Mouse (Mus musculus) thymus, adult 2 months (tissue): ENCODE data around the gene Ccdc86.

ENCODE experiments used
- CTCF ChIP-seq: fragments of 200-500 bp; IDR thresholded peaks from 2 replicates; pipeline ENCODE4 v1.5.1; 2012; ENCODE audit warnings: mild to moderate bottlenecking, control low read depth, low read length, moderate library complexity, borderline replicate concordance; ENCODE audit not compliant: control insufficient read depth, poor library complexity, insufficient read depth; ENCODE audit errors: extremely low read depth
- POLR2A ChIP-seq: fragments of 200-500 bp; IDR thresholded peaks from 2 replicates; pipeline ENCODE4 v1.6.1; 2012; ENCODE audit warnings: mild to moderate bottlenecking, low read length, control low read depth, moderate library complexity; ENCODE audit not compliant: control insufficient read depth, poor library complexity, insufficient read depth; ENCODE audit errors: extremely low read depth

DNA sequence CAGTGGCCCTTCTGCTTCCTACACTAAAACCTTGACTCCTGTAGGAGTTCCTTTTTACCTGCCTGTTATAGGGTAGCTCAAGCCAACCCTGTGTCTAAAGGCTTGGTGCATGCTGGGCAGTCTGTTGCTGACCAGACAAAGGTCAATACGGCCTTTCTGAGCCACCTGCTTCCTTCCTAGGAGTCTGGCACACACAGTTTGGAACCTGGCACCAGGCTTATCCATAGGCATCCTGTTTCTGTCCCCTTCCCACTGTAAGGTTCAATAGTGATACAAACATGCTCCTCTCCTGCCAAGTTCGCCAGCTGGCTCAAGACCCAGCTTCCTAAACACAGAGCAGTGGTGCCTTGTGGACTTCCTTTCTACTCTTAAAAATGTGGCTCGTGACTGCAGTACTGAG lies 2.6 kb downstream of the Ccdc86 start:
- TF ChIP-seq POLR2A (no peak), CTCF (no peak)
